Mouse (Mus musculus) bone marrow, adult 2 months (tissue): Measurements from ENCODE around the gene Ubl4b.

Source experiments
- CTCF ChIP-seq: fragments of 200-500 bp; IDR thresholded peaks from 2 replicates; pipeline ENCODE4 v1.5.1; 2011; ENCODE audit warnings: low read length, control low read depth; ENCODE audit not compliant: control insufficient read depth, insufficient read depth
- POLR2A ChIP-seq: fragments of 200-500 bp; IDR thresholded peaks from 2 replicates; pipeline ENCODE4 v1.6.1; 2011; ENCODE audit warnings: low read depth, mild to moderate bottlenecking, control low read depth, low read length, borderline replicate concordance; ENCODE audit not compliant: control insufficient read depth

- TF ChIP-seq CTCF (no peak), POLR2A (no peak)
Observed at GRCm38 (mm10) chr3:107583893-107584292, 29.0 kb upstream of the Ubl4b start.
